Mouse (Mus musculus) left cerebral cortex, postnatal 36 days (tissue): Measurements from ENCODE around the gene Riox1. TPM values are rescaled to one million over a fixed set of nuclear protein-coding genes. Genes with fewer than 3 reads are reported as not detected.

Experiments used
- DNase-seq, 2 experiments: peaks; one replicate each; pipeline ENCODE4 v3.0.0; 2021 to 2022; ENCODE audit warnings: low spot score in 2 of 2, mixed read lengths in 1 of 2
- intact Hi-C: fragments of 180-260 bp; cut with DNase I; formaldehyde crosslinking; loops from one replicate; pipeline ENCODE4 v1.15.1; 2025
- total RNA-seq, 2 experiments: library from RNA; stranded (reverse); gene quantifications; 2 replicates each; pipeline ENCODE4 v1.2.3; 2021

The Riox1 gene
- total RNA-seq, 2 experiments from 2014 or later: 14.7 to 20.1 TPM

- intact Hi-C loops: no loop called here
- no peak for DNase-seq
These were observed 50.0 kb downstream of the Riox1 start for GRCm38 (mm10) chr12:84000418-84000817.

Other genes with a start within 250 kb of the Riox1 start
- gene Papln, start 187.0 kb upstream of the Riox1 start, total RNA-seq: 10 to 100 TPM in 1 of 2 experiments, 1 to 10 TPM in 1; 7.4 to 11.5 TPM
- 10 to 100 TPM; 59.4 to 76.9 TPM for gene Numb, start 28.7 kb upstream of the Riox1 start, total RNA-seq
- gene Heatr4, start 34.2 kb downstream of the Riox1 start, total RNA-seq: not detected
- 10 to 100 TPM; 10.7 TPM for gene Acot2, start 37.3 kb downstream of the Riox1 start, total RNA-seq
- gene Acot1, start 58.9 kb downstream of the Riox1 start, total RNA-seq: 10 to 100 TPM; 10.3 to 18.9 TPM
- gene Acot4, start 87.8 kb downstream of the Riox1 start, total RNA-seq: 1 to 10 TPM; 2.1 to 2.8 TPM
- gene Gm49366, start 88.3 kb downstream of the Riox1 start, total RNA-seq: not detected
- 1 to 10 TPM; 3.2 to 3.6 TPM for gene Acot3, start 101.5 kb downstream of the Riox1 start, total RNA-seq
- gene Acot5, start 118.7 kb downstream of the Riox1 start, total RNA-seq: 1 to 10 TPM; 4.9 to 6.2 TPM
- 1 to 10 TPM; 3.6 to 3.7 TPM for gene Acot6, start 150.0 kb downstream of the Riox1 start, total RNA-seq
- gene Dnal1, start 163.8 kb downstream of the Riox1 start, total RNA-seq: 100 to 1,000 TPM in 1 of 2 experiments, 10 to 100 TPM in 1; 86.7 to 102 TPM
- gene Pnma1, start 197.9 kb downstream of the Riox1 start, total RNA-seq: 1 to 10 TPM; 3.6 to 6.0 TPM